Mouse (Mus musculus) midbrain, postnatal 0 days (tissue): ENCODE measurements around the gene 1500011B03Rik. TPM values are rescaled to one million over a fixed set of nuclear protein-coding genes. Genes with fewer than 3 reads are reported as not detected.

Experiments used
- ATAC-seq: fragments of 200-750 bp; cut with Nextera tagmentation; 2 replicates; pipeline ENCODE4 v1.8.0; 2017; ENCODE audit warnings: moderate number of reproducible peaks, mild to moderate bottlenecking, moderate TSS enrichment, moderate library complexity; ENCODE audit not compliant: low FRiP score
- DNase-seq: peaks from one replicate; pipeline ENCODE4 v3.0.0-alpha.2; 2015; ENCODE audit warnings: low spot score
- H3K27ac ChIP-seq: fragments of 300-500 bp; sonication (generic); 2 replicates; pipeline ENCODE4 v1.5.1; 2014; ENCODE audit warnings: low read depth, mild to moderate bottlenecking, low read length, mixed read lengths
- H3K27me3 ChIP-seq: fragments of 300-500 bp; sonication (generic); 2 replicates; pipeline ENCODE4 v1.6.1; 2014; ENCODE audit warnings: low read length, control low read depth, mixed read lengths; ENCODE audit not compliant: insufficient read depth
- H3K36me3 ChIP-seq: fragments of 300-500 bp; sonication (generic); 2 replicates; pipeline ENCODE4 v1.6.1; 2014; ENCODE audit warnings: low read length, control low read depth, mixed read lengths; ENCODE audit not compliant: insufficient read depth
- H3K4me1 ChIP-seq: fragments of 300-500 bp; sonication (generic); 2 replicates; pipeline ENCODE4 v1.6.1; 2014; ENCODE audit warnings: mild to moderate bottlenecking, control low read depth, antibody characterized with exemption, low read length, mixed read lengths; ENCODE audit not compliant: insufficient read depth
- H3K4me2 ChIP-seq: fragments of 300-500 bp; sonication (generic); 2 replicates; pipeline ENCODE4 v1.6.1; 2014; ENCODE audit warnings: low read depth, mild to moderate bottlenecking, low read length, mixed read lengths; ENCODE audit not compliant: poor library complexity, severe bottlenecking
- H3K4me3 ChIP-seq: fragments of 300-500 bp; sonication (generic); 2 replicates; pipeline ENCODE4 v1.5.1; 2014; ENCODE audit warnings: low read depth, mild to moderate bottlenecking, low read length, moderate library complexity
- H3K9ac ChIP-seq: fragments of 300-500 bp; sonication (generic); replicated peaks from 2 replicates; pipeline ENCODE4 v1.6.1; 2014; ENCODE audit warnings: mild to moderate bottlenecking, low read length, moderate library complexity, mixed read lengths; ENCODE audit not compliant: poor library complexity, severe bottlenecking
- H3K9me3 ChIP-seq: fragments of 300-500 bp; sonication (generic); 2 replicates; pipeline ENCODE4 v1.6.1; 2016; ENCODE audit warnings: low read length, control low read depth
- CTCF ChIP-seq: IDR thresholded peaks from 2 replicates; pipeline ENCODE4 v1.5.1; 2016; ENCODE audit warnings: antibody characterized with exemption, mild to moderate bottlenecking
- WGBS: fragments of 180-500 bp; shearing (Covaris S2); extraction: QIAGEN DNeasy Blood & Tissue Kit; methylation state at CpG from one replicate; pipeline ENCODE4 v1.1.7; 2014; 5-methylcytosine and 5-hydroxymethylcytosine counted together
- polyA plus RNA-seq: library from polyadenylated mRNA; unstranded; fragments of >200 nt; fragmentation: Nextera tagmentation; extraction: Ambion mirVana; gene quantifications from 2 replicates; pipeline ENCODE4 v1.2.1, GENCODE M21; 2015
- total RNA-seq: library from RNA; depleted of rRNA; stranded (reverse); fragments of >200 nt; gene quantifications from 2 replicates; pipeline ENCODE4 v1.2.3, GENCODE M21; 2014

1500011B03Rik gene
- total and polyA plus RNA-seq, 2 experiments from 2014 or later = 299 to 372 TPM

DNA sequence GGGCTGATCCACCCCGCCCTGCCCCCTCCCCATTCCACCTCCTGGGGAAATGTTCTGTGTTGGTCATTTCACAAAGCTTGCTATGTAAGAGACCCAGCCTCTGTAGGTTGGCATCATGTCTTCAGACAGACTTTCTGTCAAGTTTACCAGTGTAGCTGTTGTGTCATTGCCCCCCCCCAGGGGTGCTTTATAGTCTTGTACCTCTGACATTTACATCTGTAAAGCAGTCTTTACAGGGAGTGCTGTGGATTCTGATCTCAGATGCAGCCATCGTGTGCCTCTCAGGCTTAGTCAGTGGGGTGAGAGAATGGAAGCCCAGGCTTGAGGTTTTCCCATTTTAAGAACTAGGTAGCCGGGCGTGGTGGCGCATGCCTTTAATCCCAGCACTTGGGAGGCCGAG, 21.4 kb downstream of the 1500011B03Rik start:
- H3K27me3 ChIP-seq = no peaks in the 10 kb centered on the region
- H3K9me3 ChIP-seq = no peaks in the 10 kb centered on the region
- TF ChIP-seq CTCF = no peak
- no peak overlapping the region for H3K4me3 ChIP-seq
- ATAC-seq (no peak), DNase-seq (no peak)
- H3K9ac ChIP-seq = no peak overlapping the region
- H3K4me2 ChIP-seq = no peak overlapping the region
- H3K27ac ChIP-seq = no peak overlapping the region
- peaks cover 64% of the 10 kb centered on the region for H3K36me3 ChIP-seq
- 82% methylated on average over 6 of the region's 6 CpGs for WGBS
- no peaks in the 10 kb centered on the region for H3K4me1 ChIP-seq

DNA sequence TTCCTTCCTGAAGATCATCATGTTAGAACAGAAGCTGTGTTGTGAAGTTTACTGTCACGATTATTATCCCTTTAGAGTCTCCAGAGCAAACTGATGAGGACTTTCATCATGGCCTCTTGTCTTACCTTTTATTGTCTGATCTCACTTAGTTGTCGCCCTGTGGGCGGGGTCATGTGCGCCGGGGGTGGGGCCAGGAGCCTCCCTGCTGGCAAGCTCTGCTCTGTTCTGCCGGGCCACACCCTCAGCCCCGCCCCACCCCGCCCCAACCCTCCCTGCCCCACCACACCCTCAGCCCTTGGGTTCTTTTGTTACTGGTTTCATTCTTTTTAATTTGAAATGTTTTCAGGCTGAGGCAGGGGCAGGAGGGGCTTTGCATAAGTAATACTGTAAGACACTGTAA, 22.2 kb downstream of the 1500011B03Rik start:
- Histone ChIP-seq H3K36me3 (peaks cover 62% of the 10 kb centered on the region), H3K9ac (no peak overlapping the region), H3K4me2 (no peak overlapping the region), H3K4me1 (no peaks in the 10 kb centered on the region), H3K4me3 (no peak overlapping the region), H3K9me3 (no peaks in the 10 kb centered on the region), H3K27me3 (no peaks in the 10 kb centered on the region), H3K27ac (no peak overlapping the region)
- no peak for TF ChIP-seq CTCF
- ATAC-seq = no peak
- whole genome bisulfite sequencing = 21% methylated on average over 8 of the region's 8 CpGs
- no peak for DNase-seq

DNA sequence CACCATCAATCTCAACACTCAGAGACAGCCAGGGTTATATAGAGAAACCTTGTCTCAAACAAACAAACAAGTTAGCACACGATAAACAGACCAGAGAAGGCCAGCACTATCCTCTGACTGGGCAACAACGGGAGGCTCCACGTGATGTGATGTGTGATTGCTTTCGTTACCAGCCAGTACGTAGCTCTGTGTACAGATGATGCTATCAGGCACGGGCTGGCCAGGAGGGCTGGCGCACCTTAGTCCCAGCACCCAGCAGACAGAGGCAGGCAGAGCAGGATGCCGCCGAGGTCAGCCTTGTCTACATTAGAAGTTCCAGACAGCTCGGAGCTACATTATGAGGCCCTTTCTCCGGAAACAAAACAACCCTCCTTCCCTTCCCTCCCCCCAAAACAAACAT, 23.4 kb downstream of the 1500011B03Rik start:
- ATAC-seq (no peak), DNase-seq (no peak)
- Histone ChIP-seq H3K36me3 (peaks cover 59% of the 10 kb centered on the region), H3K9ac (no peak overlapping the region), H3K27ac (no peak overlapping the region), H3K4me1 (no peaks in the 10 kb centered on the region), H3K4me3 (no peak overlapping the region), H3K27me3 (no peaks in the 10 kb centered on the region), H3K9me3 (no peaks in the 10 kb centered on the region), H3K4me2 (no peak overlapping the region)
- no peak for TF ChIP-seq CTCF
- 87% methylated on average over 11 of the region's 11 CpGs for WGBS

DNA sequence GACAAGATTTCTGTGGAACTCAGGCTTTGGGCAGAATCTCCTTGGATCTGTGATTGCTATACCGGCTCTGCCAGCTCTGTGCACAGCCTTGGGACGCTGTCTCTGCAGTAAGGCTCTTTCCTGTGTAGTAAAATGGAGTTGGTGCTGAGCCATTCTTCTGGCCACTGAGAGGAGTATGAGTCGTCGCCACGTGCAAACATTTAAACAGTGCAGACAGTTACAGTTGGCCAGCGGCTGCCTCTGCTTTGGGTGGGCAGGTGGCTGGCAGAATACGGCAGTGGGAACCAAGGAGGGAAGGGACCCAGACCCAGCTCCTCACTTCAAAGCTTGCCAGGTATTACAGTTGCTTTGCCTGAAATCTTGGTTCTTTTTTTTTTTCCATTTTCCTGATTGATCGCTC, 26.0 kb downstream of the 1500011B03Rik start:
- H3K36me3 ChIP-seq = peaks cover 50% of the 10 kb centered on the region
- 85% methylated on average over 8 of the region's 8 CpGs for WGBS

DNA sequence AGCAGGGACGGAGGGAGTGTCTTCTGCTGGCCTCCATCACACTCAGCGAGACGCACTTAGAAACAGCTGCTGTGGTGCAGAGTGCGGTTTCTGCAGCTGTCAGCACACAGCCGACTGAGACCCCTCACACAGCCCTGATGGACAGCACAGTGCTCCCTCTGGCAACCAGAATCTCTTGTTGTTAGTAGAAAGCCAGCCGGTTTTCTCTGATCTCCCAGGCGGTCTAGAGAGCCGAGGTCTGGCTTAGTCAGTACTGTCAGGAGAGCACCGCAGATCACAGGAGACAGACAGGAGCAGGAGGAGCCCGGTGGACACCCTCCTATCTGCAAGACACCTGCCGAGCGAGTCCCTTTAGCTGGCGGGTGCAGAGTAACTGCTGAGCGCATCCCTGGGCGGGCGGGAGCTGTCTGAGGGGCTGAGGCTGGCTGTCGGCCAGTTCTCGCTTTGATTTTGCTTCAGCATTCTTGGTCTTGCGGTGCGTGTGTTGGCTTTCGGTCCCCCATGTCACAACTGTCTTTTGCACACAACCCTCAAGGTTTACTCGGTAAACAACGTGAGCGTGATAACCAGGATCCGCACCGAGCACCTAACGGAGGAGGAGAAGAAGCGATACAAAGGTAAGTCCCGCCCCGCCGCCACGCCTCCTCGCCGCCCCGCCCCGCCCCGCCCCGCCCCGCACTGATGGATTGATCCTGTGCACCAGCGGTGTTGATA, 26.8 kb downstream of the 1500011B03Rik start:
- Histone ChIP-seq H3K9me3 (no peaks in the 10 kb centered on the region), H3K9ac (peak overlapping the region; percentile 33; the same call in 1 of the 2 replicates), H3K27me3 (no peaks in the 10 kb centered on the region), H3K27ac (0 out of 2 replicates have a peak overlapping the region, but pooled peaks have one; percentile 12), H3K4me2 (peak overlapping the region; percentile 43), H3K36me3 (peaks cover 53% of the 10 kb centered on the region), H3K4me1 (no peaks in the 10 kb centered on the region), H3K4me3 (peak overlapping the region; percentile 14; the same call in 1 of the 2 replicates)
- 13% methylated on average over 40 of the region's 40 CpGs for WGBS
- no peak for TF ChIP-seq CTCF
- ATAC-seq (peak; percentile 38; the same call in 1 of the 2 replicates), DNase-seq (peak; percentile 70)

More for the DNA sequence above, 26.0 kb downstream of the 1500011B03Rik start:
- Histone ChIP-seq H3K9me3 (no peaks in the 10 kb centered on the region), H3K27me3 (no peaks in the 10 kb centered on the region), H3K4me1 (no peaks in the 10 kb centered on the region), H3K27ac (no peak overlapping the region), H3K9ac (no peak overlapping the region), H3K4me3 (no peak overlapping the region), H3K4me2 (no peak overlapping the region)
- DNase-seq (no peak), ATAC-seq (no peak)
- no peak for TF ChIP-seq CTCF

DNA sequence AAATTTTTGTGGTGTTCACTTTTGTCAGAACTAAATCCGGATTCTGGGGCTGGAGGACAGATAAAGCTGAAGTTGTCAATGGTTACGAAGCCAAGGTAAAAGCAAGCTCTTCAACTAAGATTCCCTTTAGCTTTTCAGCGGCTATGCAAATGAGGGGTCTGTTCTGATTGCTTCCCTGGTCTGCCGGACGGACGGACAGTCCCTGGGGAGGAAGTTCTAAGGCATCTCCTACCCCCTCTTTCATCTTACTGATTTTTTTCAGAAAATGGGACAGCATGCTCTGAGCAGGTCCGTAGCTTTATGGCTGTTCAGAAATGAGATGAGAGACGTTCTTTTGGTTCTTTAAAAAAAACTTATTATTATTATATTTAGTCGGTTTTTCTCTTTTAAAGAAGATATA, 27.6 kb downstream of the 1500011B03Rik start:
- ATAC-seq (no peak), DNase-seq (no peak)
- 43% methylated on average over 9 of the region's 9 CpGs for WGBS
- H3K4me1 ChIP-seq = no peaks in the 10 kb centered on the region
- H3K9ac ChIP-seq = no peak overlapping the region
- no peak overlapping the region for H3K4me3 ChIP-seq
- H3K27ac ChIP-seq = no peak overlapping the region
- peaks cover 53% of the 10 kb centered on the region for H3K36me3 ChIP-seq
- no peaks in the 10 kb centered on the region for H3K27me3 ChIP-seq
- no peaks in the 10 kb centered on the region for H3K9me3 ChIP-seq
- no peak for TF ChIP-seq CTCF
- H3K4me2 ChIP-seq = no peak overlapping the region
